Mouse (Mus musculus) urinary bladder, postnatal 25 days (tissue): ENCODE measurements around the gene Prr12.
A peak's percentile ranks its signal among the peaks of the same experiment; 100 is the strongest.
"Not testable (repeated sequence)": the region's sequence is repeated elsewhere in the genome, so short reads cannot be mapped to it uniquely, and the experiment has no call there.

ENCODE experiments used
- DNase-seq: peaks from one replicate; pipeline ENCODE4 v3.0.0; 2022; ENCODE audit warnings: low spot score

The Prr12 gene

DNA sequence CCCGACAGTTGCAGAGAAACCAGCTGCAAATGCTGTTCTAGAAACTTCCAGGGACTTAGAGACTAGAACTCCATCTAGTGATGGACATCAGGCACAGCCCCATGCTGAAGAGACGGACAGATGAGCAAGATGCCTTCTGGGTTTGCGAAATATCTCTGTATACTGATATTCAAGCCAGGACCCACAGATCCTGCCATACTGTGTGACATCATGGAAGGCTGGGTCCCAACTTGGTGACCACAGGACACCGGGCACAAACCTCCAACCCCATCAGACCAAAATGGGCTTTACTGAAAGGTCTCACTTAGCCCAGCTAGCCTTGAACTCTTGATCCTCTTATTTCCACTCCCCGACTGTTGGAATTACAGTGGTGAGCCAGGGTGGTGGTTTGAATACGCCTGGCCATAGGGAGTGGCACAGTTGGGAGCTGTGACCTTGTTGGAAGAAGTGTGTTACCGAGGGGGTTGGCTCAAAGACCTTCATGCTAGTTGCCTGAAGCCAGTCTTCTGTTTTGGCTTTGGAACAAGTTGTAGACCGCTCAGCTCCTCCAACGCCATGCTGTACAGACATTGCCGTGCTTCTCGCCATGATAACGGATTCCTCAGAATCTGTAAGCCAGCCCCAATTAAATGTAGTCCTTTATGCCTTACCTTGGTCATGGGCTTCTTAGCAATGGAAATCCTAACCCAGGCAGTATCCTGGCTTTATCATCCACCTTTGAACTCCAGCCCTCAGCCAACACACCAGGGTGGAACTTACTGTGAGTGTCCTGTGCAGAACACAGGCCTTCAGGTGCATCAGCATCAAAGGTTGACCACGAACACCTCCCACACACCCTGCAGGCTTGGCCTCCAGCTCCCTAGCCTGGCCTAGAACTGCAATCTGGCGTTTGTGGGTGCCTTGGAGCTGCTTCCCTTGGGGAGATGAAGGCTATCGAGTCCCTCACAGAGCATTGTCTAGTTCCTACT is 28.1 kb downstream of the Prr12 start:
- no peak for DNase-seq

DNA sequence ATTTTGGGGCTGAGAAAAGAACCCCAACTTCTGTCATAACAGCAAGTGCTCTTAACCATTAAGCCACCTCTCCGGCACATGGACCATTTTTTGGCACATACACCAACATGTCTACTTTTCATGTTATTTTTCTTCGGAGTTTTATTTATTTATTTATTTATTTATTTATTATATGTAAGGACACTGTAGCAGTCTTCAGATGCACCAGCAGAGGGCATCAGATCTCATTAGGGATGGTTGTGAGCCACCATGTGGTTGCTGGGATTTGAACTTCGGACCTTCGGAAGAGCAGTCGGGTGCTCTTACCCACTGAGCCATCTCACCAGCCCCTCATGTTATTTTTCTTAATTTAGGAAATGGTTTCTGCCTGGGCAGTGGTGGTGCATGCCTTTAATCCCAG is 29.0 kb downstream of the Prr12 start:
- not testable (repeated sequence) for DNase-seq

DNA sequence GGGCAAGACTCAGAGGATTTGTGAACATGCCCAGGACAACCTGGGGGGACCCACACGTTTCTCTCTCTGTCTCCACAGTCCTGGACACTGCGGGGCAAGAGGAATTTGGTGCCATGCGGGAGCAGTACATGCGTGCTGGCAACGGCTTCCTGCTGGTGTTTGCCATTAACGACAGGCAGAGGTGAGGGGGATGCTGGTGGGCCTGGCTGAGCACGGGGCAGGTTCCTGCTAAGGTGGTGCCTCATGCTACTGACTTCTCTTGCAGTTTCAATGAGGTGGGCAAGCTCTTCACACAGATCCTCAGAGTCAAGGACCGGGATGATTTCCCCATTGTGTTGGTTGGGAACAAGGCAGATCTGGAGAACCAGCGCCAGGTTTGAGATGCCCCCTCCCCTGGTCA is 32.5 kb downstream of the Prr12 start:
- DNase-seq, result no peak

DNA sequence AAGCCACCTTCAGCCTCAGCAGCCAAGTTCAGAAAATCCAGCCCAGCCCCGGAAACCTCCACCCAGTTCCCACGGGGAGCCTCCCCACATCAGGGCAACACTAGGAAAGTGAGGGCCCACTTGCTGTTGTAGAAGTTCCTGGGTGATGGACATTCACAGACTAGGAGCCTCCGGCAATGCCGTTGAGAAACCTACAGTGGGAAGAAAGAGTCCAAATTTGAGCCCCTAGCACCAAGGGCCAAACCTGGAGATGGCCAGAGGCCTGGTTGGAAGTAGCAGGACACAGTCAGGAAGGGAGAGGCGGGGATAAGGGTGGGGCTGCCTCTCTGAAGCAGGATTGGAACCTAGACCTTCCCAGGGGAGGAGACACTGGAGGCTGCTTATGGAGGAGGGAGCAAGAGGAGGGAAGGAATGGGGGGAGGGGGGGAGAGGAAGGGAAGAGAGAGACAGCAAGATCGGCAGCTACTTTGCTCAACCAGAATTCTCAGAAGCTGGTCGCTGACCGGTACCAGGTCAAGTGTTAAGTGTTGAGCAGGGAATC is 33.6 kb downstream of the Prr12 start:
- DNase-seq, result peak; percentile 48

DNA sequence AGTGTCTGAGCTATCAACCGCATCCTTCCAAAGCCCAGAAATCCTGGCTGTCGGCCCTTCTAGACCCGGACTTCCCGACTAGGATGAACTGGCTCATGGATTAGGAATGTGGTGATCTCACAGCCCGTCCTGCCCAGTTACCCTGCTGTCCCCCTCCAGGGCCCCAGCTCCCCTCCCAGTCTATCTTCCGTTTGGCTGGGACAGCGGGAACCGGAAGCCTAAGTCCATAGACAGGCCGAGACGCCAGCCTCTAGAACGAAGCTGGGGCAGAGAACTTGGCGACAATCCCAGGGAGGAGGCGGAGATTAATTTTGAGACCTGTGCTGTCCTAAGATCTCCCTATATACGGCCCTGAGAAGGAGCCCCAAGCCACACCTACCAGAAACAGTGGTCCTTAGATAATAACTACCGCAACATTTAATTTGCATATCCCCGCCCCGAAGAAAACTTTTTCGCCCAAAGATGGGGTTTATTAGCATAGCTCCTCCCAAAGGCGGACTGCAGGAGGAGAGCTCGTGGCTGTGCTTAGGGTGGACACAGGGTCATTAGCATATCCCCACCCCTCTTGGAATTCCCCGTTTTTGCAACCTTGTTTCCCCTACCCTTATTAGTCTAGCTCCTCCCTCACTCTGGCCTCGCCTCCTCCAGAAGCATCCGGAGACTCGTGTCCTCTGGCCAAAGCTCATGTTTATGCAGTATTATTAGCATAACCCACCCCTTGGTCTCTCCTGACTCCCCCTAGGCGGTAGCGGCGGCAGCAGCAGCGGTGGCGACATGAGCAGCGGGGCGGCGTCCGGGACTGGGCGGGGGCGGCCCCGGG is 35.2 kb downstream of the Prr12 start, which contains the start of gene Rras:
Rras (plus strand) TSS at position 720 of the 820 bp plus-strand sequence.
- peak; percentile 80 for DNase-seq

DNA sequence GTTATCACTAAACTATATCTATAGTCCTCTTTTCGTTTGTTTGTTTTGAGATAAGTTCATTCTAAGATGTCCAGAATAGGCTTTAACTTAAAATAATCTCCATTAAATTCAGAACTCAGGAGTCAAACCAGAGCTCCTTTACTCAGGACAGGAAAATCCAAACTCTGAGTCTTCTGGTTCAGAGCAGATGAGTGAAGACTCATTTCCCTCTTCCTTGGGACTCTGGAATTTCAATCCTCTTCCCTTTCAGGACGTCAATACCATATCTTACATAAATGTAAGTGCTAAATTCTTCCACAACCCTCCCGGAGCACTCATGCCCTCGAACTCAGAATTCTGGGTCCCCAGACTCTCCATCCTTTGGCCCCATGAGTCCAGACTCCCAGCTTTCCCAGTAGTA is 35.9 kb downstream of the Prr12 start:
- no peak for DNase-seq

DNA sequence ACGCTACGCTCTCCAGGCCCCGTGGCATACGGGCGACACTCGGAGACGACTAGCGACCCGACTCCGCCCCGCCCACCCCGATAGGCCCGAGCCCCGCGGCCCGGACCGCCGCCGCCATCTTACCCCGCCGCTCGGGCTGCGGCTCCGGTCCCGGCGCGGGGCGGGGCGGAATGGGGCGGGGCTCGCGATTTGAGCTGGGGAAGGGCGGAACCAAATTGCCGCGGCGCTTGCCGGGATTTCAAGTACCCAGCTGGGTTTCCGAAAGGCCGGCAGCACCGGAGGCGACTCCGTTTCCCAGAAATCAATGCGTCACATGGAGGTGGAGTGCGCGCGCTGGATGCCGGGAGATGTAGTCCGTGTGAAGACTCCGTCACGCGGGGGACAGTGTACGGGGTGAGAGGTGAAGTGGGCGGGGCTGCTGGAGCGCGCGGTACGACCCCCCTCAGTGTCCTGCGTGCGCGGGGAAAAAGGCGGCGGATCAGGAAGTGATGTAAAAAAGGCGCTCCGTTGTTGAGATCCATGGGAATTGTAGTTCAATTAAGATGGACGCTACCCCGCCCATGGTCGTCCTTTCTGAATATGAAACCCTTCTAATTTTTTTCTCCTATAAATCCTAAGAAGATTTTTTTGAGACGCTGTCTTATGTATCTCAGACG is 36.6 kb downstream of the Prr12 start, which contains the start of gene Scaf1:
Scaf1 (minus strand) TSS at position 407 of the 656 bp plus-strand sequence.
- peak; percentile 95 for DNase-seq

DNA sequence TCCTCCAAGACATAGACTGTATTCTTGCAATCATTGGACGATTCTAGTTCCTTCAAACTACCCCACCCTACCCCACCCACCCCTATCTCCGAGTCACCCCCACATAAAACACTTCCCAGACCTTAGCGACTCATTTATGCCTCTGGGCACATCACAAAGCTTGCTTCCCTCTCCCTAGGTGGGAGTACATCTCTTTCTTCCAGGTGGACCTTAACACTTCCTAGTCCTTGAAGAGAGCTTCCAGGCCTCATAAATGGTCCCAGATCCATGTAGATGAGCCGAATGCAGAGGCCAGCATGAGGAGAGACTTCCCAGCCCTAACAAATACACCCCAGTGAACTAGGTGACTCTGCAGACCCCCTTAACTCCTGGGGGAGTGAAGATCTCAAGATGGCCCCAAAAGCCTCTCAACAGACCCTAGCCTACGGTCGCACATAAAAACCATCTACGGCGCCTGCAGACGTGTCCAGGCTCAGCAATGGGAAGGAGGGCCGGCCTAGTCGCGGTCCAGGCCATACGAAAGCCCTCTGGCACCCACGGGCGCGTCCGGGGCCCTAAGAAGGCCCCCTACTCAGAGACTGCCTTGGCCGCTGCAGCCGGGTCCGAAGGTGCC is 37.2 kb downstream of the Prr12 start:
- no peak for DNase-seq

DNA sequence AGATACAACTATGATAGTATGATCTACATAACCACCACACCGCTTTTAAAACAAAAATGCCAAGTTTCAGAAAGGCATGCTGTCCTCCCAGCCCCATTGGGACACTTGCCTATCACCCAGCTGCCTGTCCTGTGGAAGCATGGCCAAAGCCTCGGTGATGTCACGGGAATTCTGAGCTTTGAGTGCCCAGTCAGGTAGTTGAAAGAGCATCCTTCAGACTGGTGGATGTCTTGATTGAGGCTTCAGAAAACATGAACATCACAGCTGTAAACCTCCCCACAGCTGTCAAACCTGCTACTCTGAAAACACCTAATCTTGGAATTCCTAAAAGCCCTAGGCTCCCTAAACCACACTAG is 38.6 kb downstream of the Prr12 start:
- DNase-seq, result no peak

DNA sequence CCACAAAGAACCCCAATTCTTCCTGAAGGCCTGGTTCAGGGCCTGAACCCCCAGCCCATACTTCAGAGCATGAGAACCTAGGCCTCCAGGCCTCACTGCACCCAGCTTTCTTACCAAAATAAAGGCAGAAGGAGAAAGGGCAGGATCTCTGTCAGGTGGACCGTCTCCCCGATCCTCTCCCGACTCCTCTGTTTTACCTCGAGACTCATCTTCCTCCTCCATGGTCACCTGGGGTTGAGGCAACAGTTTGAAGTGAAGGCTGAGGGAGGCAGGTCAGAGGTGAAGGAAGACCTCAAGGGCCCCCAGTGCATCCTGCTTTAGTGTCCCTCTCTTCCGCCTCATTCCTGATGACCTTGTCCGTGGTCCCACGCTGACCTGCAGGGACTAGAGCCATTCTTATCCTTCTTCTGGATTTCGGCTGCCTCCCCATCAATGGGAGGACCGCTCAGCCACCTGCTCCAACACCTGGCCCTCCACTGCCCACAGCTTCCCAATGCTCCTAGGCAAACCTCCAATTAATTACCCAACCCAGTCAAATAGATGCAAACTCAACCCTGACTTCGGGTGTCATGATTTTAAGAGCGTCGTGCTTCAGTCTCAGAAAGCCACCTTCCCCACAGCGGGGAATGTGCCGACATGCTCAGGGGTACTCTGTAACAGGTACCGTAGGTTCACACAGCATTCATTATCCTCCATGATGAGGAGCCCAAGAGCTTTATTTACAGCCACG is 39.1 kb downstream of the Prr12 start:
- no peak for DNase-seq

DNA sequence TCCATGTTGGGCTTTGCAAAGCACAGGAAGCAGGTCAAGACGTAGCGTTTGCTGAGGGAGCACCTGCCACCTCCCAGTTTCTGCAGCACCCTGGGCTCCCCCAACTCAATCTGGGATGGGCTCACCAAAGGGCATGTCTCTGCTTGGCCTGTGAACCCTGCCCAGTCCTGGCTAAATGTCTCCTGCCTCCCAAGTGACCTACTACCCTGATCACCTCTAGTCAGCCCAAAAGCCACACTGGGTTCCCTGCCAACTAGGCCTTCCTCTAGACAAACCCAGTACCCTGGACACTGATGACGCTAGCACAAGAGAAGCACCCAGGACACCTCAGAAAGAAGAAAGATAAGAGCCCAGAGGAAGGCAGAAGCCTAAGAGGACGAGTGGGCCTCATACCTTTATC is 39.9 kb downstream of the Prr12 start:
- no peak for DNase-seq

DNA sequence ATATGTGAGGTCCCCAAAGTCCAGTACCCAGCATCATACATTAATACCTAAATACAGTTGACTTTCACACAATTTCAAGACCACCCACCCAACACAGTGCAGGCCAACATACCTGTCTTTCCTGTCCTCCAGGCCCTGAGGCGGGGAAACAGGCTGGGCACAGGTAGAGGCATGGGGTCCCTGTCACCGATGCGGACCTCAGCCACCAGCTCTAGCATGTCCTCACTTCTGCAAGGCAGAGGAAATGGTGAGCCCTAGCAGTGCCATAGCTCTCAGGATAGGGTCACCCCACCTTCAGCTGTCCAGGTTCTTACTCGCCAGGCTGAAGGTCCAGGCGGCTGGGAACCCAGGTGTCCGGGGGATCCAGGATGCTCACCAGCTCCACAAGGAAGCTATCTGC is 40.7 kb downstream of the Prr12 start:
- DNase-seq, result no peak

DNA sequence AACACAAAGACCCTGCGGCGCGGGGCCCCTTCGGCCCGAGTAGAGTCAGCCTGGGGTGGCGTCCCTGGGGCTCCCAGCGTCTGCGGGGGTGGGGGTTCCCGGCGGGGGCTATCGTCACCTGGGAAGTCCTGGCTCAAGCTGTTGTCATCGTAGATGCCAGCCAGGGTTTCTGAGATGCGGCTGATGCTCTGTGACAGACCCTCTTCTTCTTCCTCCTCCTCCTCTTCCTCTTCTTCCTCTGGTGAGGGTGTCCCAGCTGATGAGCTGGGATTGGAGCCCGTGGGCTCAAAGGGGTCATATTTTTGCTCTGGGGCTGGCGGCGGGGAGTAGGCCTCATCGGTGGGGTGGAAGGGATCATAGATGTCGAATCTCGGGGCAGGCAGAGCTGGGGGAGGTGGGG is 44.3 kb downstream of the Prr12 start:
- no peak for DNase-seq

DNA sequence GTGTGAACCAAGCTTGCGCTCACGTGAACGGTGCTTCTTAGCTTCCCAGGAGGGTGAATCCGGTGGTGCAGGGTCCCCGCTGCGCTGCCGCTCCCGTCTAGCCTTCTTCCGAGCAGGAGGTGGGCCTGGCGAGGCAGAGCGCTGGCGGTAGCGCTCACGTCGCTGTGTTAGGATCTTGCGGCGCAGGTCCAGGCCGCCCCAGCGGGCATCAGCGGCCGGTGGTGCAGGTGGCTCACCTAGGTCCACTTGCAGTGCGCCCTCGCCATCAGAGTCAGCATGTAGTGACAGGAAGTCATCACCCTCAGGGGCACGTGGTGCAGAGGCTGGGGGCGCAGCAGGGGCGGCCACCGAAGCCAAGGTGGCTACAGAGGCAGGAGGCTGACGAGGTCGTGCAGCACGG is 44.8 kb downstream of the Prr12 start:
- no peak for DNase-seq

DNA sequence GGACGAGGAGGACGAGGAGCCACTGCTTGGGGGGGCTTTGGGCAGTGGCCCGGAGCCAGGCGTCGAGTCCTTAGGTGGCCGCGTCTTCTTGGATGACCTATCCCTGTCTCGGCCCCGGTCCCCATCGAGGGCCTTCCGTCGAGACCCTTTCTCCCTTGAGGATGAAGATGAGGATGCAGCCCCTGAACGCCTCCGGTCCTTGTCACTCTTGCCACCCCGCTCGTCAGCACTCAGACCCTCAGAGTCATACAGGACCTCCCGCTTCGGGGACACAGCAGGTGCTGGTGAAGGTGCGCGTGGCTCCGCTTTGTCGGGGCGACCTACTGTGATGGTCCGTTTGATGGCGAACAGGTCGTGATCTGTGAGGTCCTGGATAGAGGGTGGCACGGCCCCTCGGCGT is 45.5 kb downstream of the Prr12 start:
- no peak for DNase-seq

DNA sequence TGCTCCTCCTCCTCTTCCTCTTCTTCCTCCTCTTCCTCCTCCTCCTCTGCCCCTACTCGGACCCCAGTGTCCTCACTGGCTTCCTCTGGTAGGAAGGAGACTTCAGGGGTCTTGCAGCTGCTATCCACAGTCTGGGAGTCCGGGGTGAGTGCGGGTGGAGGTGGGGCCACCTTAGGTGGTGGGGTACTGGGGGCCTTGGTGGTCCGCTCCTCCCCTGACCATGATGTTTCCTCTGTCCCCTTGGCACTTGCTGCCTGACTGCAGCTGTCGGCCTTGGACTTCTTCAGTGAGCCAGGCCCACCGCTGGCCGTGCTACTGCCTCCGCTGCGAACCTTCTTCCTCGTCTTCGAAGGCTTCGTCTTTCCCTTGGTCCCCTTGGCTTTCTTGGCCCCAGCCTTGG is 46.2 kb downstream of the Prr12 start:
- DNase-seq, result no peak

DNA sequence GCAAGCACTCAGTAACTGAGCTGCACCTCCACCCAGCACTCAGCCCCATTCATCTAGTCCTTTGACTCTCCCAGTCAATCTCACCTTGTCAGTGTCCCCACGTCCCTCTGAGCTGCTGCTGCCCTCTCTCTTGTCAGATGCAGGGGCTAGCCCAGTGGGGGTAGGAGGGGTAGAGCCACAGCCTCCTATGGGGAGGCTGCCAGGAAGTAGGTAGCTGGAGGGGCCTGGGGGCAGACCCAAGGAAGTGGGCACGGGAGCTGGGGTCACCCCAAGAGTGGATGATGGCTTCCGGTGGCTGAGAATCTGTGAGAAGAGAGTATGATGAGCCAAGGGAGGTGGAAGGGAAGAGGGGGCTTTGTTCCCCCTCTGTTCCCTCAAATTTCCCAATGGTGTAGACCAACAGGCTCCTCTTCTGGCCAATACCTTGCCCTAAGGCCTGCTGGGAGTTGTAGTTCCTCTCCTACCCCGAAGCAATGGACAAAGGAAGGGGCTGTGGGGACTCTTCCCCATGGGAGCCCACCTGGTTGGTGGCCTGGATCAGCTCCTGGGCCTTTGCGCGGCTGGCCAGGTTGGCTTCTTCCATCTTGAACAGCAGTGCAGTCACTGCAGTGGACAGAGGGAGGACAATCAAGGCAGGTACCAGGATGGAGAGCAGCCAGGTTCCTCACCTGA is 47.2 kb downstream of the Prr12 start:
- no peak for DNase-seq

DNA sequence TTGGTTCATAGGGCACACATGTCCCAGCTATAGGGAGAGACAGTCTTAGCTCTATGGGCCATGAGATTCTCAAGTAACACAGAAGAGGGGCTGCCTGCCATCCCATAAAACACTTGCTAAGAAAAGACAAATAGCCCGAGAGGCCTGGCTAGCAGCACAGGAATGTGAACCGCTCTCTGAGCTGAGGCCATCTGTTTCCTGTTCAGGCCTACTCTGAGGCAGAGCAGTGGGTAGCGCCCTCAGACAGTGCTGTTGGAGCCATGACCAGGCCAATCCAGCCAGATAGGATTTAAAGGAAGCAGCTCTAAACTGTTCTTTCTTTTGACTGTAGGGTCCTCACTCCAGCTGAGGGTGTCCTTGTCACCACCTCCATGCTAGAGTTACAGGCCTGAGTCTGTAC is 48.1 kb downstream of the Prr12 start:
- DNase-seq, result no peak

DNA sequence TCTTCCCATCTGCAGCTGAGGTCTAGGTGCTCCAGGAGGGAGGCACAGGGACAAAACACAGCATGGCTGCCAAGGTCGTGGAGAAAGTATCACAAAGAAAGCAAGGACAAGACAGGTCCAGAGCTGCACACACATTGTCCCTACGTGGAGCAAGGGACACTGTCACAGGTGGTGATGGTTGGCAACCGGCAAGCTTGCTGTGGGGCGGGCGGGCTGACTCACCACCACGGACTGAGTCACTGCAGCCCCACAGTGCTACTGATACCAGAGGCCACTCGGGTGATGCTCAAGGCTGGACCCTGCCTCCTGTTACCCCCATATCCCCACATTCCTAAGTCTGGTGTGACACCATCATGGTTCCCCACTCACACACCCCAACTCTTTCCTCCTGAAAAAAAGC is 50.2 kb downstream of the Prr12 start:
- DNase-seq, result no peak

DNA sequence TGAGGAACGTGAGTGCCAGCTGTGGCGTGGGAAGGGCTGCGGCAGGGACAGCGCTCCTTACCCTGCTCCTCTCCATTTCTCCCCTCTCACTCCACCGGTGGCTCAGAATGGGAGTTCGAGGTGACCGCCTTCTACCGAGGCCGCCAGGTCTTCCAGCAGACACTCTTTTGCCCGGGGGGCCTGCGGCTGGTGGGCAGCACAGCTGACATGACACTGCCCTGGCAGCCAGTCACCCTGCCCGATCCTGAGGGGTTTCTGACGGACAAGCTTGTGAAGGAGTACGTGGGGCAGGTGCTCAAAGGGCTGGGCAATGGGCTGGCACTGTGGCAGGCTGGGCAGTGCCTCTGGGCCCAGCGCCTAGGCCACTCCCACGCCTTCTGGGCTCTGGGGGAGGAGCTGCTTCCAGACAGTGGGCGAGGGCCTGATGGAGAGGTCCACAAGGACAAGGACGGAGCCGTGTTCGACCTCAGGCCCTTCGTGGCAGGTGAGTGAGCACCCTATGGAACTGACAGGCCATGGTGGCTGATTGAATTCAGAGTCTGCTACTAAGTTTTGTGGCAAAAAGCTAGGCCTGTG is 52.1 kb downstream of the Prr12 start:
- no peak for DNase-seq
